Mouse (Mus musculus): ENCODE results near the gene Atp2b4. TPM values are rescaled to one million over a fixed set of nuclear protein-coding genes. Genes with fewer than 3 reads are reported as not detected.

The Atp2b4 gene
- total RNA-seq, 4 experiments from 2014 or later = 15.9 to 20.8 (median 18.8) TPM

DNA sequence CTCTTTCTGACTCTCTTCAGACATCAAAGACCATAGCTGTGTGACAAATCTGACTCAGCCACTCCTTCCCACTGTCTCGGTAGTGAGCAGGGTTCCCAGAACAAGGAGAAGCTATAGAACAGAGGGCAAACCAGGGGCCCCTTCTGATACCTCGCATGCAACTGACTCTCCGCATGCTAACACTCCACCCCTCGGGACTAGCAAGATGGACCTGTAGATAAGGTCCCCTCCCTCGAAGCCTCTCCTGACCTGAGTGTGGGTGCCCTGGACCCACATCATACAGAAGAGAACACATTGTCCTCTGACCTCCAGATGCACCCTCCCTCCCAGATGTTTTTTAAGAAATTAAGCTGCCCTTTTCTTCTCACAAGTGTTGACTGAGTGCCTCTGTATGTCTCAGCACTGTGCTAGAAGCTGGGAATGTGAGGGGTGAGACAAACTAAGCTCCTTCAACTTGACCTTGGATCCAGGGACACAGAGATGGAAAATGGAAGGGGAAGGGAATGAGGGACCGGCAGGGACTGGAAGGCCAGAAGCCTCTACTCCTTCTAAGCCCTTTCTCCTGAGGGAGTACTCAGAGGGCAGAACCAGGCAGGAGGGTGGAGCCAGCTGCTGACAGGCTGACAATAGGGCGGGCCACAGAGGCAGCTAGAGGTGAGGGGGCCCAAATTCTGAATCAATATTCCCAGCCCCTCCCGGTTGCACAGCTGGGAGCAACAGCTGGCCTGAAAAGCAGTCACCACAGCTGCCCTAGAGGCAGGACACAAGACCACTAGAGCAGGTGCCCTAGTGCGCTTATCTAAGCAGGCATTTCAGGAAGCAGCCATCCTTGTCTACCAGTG is 2.6 kb downstream of the Atp2b4 start:
- DNase-seq (ENCODE audit: low spot score) = peak; percentile 33

DNA sequence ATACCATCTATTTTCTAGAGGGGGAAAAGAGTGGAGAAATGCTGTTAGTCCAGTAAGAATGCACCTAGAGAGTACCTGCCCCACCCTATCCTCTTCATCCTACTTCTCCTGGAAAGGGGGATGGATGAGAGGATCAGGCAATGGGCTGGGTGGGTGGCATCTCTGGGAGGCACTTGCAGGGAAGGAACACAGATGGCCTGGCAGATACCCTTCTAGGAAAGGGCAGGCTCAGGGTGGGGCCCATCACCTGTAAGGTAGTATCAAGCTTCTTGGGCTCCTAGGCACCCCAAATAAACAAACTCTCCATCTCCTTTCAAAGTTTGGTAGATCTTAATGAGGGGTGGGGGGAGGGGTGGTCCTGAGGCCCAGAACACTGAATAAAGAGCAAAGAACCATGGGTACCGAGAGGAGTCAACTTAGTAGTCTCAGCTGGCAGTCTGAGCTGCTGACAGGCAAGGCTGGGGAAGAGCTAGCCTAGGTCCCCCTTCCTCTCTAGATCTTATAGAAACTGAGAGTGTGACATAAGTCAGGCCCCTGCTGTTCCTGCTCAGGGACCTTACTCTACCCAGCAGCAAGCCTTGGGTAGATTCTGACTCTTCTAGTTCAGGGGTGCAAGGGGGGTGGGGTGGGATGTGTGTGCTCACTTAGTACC is 3.4 kb downstream of the Atp2b4 start:
- DNase-seq (ENCODE audit: low spot score) = no peak

DNA sequence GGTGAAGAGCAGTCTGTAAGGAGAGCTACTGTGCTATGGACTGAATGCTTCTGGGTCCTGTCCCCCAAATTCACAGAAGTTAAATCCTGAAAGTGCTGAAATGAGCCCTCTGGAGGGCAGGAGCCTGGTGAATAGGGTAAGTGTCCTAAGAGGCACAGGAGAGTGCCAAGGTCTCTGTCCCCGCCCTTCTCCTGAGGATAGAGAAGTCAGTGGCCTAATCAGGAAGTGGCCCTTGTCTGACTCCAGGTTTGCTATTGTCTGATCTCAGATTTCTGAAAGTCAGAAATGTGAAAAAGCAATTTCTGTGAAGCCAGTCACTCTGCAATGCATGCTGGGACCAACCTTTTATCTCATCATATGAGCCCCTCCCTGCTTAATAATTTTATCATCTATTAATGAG is 7.2 kb downstream of the Atp2b4 start:
- DNase-seq (ENCODE audit: low spot score) = peak; percentile 11

DNA sequence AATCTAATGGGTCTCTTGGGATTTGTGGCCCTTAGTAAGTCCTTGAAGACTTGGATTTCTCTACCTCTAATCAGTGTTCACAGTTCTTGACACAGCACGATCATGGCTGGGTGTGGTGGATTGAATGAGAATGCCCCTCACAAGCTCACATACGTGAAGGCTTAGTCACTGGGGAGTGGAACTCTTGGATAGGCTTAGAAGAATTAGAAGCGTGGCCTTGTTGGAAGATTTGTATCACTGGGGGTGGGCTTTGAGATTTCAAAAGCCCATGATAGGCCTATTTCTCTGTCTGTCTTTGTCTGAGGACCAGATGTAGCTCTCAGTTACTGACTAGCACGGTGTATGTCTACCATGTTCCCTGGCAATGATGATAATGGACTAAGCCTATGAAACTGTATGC is 10.8 kb downstream of the Atp2b4 start:
- no peak for DNase-seq (ENCODE audit: low spot score)

DNA sequence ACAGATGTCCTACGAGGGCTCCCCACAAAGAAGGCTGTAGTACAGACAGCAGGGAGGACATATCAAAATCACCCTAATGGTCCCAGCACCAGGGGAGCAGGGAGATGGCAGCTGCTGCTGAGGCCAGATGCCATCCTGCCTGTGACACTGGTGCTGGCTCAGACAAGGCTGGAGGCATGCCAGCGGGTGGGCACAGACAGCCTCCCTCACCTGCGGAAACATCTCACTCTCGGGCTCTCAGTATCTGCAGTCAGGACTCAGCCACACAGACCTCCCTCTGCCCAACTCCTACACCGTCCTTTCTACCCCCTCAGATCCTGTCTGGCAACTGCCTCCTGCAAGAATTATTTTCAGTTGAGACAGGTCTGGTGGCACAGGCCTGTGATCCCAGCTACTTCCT is 12.0 kb downstream of the Atp2b4 start:
- no peak for DNase-seq (ENCODE audit: low spot score)

DNA sequence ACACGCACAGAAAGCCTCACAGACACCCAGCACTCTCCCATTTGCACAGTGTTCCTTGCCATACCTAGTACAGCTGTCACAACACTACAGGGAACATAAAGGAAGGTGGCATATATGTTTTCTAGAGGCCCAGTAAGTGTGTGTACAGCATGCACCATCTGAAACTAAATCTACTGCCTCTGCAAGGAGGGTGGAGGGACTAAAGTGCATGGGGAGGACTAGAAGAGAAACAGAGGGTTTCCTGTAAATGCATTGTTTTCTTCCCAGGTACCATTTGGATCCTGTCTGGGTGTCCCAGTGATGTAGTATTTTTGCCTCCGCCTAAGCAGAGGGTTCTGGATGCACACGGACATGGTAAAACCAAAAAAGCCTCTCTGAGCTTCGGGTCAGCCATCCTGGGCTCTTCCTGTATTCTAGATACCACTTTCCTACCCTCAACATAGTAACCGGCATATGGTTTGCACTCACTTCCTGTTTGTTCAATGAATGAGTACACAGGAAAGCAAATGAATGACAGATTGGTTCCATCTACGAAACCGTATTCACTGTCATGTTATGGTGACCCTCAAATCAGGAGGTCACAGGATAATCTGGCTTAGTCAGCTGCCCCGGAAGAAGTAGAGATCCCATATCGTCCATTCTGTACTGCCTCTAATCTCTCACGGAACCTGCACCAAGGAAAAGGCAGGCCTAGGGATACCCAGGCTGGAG is 13.2 kb downstream of the Atp2b4 start:
- DNase-seq (ENCODE audit: low spot score) = no peak

DNA sequence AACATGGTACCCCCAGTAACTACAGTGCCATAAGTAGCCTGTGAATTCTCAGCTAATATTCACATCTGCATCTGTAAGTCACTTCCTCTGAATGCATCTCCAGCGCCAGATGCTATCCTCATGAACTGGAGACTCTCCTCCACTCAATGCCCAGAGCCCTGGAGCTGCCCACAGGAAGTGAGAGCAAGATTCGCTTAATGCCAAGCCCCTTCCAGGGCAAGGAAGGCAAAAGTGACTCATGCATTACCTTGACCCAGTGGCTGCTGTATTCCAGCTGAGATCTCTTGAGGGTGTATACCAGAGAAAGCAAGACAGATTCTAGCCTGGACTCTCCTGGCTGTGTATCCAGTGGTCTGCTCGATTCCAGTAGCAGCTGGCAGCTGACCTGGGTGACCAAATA is 16.2 kb downstream of the Atp2b4 start:
- DNase-seq (ENCODE audit: low spot score) = no peak

DNA sequence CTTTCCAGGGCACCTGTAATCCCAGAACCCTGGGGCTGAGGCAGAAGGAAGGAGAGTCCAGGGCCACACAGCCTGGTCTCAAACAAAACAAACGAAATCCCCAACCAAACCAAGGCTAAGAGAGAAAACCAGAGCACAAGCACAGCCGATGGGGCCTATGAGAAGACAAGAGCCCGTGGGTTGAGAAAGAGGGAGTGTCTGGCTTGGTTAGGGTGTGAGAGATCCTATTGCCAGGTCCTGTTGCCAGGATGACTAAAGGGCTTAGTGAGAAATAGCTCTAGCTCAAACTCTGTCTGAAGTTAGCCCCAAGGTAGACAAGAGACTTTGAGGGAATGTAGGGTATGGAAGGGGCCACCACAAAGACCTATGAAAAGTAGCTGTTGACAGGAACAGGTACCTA is 19.3 kb downstream of the Atp2b4 start:
- DNase-seq (ENCODE audit: low spot score) = no peak

DNA sequence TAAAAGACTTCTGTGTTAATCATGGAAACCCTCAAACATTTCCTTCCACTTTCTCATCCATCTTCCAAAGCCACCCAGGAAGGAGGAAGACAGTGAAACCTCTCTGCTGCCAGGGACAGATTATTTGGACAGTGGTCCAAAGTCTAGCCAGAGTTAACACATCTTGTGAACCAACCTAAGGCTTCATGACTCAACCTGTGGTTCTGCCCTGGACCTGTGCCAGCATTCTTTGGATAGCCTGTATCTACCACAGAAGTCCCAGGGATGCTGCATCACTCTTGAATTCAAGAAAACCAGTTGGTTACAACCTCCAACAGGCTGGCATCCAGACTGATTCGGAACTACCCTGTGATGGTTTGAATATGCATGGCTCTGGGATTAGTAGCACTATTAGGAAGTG is 21.8 kb downstream of the Atp2b4 start:
- no peak for DNase-seq (ENCODE audit: low spot score)

DNA sequence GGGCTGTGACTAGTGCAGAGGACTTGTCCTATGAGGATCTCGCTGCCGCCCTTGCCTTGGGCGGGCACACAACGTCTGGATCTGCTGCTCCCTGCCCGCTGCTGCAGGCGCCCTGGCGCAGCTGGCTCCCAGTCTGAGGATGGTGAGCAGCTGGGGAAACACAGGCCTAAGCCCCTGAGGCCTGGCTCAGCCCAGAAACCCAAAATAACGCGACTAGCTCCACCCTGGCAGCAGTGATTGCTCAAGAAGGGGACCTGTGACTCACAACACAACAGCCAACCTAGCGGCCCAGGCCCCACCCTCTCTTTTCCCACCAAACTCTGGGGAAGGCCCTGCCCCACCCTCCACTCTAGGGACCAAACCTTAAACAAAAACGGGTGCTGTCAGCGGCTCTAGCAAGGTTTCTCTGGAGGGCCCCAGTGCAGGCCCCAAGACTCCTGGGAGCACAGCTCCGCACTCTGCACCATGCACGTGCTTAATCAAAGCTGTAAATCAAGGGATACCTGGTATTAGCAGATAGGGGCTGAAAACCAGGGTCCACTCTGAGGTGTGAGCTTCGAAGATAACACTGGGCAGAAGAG is 23.1 kb downstream of the Atp2b4 start:
- no peak for DNase-seq (ENCODE audit: low spot score)

DNA sequence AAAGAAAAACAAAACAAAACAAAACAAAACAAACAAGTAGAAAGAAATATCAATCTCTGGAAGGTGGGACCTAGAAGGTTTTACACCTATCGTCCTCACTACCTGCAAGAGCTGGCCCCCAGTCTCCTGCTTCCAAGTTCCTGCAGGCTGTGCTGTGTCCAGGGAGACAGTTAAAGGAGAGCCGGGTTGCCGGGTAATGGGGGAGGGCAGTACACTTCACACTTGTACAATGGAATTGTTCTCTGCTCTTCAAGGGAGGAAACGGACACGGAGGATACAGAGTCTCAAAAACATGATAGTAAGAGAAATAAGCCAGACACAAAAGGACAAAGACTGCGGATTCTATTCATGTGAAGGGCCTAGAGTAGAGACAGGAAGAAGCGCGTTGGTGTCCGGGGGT is 28.3 kb downstream of the Atp2b4 start:
- no peak for DNase-seq (ENCODE audit: low spot score)

DNA sequence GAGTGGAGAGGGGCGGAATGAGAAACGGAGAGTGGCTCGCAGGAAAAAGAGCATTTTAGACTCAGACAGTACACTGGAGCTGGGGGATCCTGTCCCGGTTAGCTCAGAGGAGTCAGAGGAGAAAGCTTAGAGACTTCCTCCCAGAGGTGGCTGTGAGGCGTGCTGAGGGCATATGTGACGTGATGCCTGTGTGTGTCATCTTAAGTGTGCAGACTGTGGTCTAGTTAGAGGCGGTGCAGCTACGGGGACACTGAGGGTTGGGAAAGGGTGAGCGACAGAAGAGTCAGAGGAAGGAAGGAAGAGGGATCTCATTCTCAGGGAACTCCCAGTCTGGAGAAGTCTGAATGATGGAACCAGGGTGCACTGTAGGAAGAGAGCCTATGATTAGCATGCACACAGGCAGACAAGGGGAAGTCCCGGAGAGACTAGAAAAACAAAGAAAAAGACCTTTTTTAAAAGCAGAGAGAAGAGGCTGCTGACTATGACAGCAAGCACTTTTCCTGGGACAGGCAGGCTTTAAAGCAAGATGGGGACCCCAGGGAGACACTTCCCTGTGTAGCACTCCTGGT is 28.9 kb downstream of the Atp2b4 start:
- DNase-seq (ENCODE audit: low spot score) = no peak

DNA sequence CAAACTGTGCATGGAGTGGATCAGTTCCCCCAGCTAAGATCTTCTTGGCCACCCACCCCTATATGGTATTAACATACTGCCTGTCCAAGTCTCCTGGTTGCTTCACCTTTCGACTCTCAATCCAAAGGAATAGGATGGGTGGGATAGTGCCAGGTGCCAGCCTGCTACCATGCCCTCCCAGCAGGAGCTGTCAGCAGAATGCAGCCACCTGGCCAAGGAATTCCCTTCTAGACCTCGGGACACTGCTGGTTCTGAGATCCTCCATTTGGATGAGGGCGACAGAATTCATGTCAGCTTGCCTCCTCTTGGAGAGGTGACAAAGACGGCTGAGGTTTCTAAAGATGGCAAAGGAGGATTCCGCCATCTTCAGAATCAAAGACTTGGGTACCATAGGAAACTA is 32.8 kb downstream of the Atp2b4 start:
- no peak for DNase-seq (ENCODE audit: low spot score)

DNA sequence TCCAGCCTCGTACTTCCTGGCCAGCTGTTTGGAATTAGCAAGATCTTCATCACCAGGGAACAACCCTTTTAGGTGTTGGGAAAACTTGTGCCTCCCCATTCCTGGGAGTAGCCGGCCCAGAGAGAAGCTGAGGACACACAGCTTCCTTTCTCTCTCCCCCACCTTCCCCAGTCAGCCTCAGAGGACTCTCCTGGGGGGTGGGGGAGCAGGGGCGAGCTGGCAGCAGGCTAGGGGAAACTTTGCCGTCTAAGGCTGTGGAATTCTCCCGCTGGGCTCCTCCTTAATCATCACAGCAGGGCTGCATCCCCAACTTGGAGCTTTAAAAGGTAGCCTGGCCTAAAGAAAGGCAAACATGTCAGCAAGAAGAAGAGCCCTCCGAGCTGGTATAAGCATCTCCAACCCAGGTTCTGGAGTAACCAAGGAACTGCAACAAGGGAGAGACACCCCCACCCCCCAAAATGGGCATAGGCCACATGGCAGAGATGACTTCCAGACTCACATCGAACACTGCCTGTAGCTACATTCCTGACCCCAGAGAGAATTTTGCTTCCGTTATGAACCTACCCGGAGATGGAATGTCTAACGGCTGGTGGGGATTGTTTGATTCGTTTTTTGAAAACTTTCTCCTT is 33.8 kb downstream of the Atp2b4 start:
- DNase-seq (ENCODE audit: low spot score) = no peak

DNA sequence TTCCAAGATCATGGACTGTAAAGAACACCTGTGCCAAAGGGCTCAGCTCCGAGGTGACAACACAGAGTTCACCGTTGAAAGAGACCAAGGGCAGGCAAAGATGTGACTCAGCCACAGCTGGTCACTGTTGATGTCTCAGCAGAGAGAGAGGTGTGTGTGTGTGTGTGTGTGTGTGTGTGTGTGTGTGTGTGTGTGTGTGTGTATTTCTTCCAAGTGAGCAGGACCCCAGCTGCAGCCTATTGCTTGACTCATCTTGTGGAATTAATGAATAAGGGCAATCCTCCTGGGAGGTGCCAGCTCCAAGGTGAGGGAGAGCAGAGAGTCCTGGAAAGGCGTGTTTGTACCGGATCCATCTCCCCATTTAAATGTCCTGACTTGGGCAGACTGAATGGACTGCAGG is 35.5 kb downstream of the Atp2b4 start:
- DNase-seq (ENCODE audit: low spot score) = no peak

DNA sequence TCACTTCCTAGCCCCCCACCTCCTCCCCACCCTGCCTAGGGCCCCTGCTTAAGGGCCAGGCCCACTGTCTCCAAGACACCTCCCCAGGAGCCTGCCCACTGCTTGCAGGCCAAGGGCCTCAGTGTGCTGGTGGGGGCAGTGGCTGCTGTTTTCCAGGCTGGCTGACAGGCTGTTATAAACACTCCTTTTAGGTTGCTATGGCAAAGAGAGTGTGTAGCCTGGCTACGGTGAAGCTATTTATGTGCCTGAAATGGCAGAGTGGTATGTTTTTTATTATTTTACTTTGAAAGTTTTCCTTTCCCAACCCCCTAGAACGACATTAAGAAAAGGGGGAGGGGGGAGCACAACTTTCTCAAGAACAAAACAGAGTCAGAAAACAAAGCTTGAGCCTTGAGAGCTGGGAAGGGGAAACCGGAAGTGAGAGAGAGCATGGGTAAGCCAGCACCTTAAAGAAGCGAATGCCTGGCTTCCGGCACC is 37.9 kb downstream of the Atp2b4 start:
- DNase-seq (ENCODE audit: low spot score) = no peak

DNA sequence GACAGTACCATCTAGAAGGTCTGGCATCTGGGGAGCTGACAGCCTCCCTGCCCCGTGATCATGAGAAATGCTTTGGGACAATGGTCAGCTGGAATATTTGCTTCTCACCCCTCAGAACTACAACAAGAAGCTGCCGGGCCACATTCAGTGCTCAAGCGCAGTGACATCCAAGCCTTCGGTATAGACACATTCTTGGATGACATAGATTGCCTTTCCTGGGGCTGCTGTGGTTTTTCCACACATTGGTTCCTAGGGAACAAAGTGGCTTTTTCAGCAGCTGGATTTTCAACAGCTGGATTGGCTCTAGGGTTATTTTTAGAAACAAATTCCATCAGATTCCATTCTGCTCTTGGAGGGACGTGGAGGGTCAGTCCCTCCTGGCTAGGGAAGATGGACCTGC is 39.6 kb downstream of the Atp2b4 start:
- DNase-seq (ENCODE audit: low spot score) = no peak

DNA sequence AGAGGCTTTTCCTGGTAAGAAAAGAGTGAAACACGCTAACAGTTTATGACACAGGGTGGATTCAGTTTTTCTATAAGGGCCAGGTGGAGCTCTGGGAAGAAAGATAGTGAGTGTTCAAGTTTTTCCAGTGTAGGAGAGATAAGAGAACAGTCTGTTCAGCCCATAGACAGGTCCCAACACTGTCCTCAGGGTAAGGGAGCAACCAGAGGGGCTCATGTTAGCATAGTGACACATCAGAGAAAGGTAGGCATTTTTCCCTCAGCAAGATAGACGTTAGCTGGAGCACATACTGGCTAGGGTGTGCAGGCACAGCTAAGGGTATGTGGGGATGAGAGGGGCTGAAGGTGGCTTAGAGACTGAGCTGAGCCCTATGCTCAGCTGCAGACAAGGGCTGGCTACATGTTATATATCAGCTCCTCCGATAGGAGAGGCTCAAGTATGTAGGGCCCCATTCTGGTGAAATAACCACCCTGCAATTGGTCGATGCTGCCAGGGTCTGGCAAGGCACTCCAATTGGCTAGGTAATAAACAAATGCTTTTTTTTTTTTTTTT is 46.4 kb downstream of the Atp2b4 start:
- DNase-seq (ENCODE audit: low spot score) = no peak

DNA sequence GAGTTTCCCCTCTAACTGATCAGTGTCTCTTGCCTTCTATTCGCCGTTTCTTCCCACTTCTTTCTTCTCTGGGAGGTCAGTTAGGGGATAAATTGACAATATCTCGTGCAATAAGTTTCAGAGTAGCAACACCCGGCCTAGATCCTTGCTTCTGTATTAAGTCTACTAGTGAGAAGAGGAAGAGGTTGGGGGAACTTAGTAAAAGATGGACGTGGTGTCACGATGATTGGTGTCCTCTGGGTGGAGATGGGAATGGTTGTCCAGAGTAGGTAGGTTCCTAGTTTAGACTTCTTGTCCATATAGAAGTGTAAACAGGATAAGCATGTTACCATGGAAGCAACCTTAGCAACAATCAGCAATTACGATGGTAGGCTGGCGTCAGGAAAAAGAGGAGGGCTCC is 47.5 kb downstream of the Atp2b4 start:
- DNase-seq (ENCODE audit: low spot score) = no peak

DNA sequence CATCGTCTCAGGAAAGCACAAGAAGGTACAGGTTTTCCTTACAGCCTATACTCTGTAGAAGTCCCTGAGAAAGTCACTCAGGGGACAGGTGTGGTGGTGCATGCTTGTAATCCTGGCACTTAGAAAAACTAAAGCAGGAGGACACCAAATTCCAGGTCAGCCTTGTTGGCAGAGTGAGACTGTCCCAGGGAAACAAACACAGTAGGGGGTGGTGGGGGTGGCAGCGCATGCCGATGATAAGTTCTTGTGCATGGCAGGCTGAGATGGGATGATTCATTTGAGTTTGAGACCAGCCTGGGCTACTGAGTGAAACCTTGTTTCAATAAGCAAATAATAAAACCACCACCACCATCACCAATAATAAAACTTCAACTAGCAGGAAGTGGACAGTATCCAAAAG is 49.2 kb downstream of the Atp2b4 start:
- DNase-seq (ENCODE audit: low spot score) = no peak

DNA sequence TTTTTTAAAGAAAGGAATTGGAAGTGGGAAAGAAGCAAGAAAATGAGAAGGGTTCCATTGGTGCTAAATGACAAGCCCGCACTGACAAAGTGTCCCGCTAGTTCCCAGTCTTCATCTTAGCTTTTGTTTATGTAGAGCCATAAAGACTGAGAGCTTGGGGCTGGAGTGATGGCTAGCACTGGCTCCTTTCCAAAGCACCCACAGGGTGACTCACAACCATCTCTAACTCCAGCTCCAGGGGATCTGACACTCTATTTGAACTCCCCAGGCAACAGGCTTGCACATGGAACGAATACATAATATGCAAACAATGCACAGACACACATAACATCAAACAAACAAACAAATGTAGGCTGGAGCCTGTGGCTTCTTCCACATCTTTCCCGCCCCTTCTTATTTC is 50.9 kb downstream of the Atp2b4 start:
- no peak for DNase-seq (ENCODE audit: low spot score)
